Mouse (Mus musculus) heart, adult 2 months (tissue): Measurements from ENCODE around the gene Chaf1b. TPM values are rescaled to one million over a fixed set of nuclear protein-coding genes. Genes with fewer than 3 reads are reported as not detected.
A peak's percentile ranks its signal among the peaks of the same experiment; 100 is the strongest.

Source experiments
- DNase-seq, 2 experiments: peaks; one replicate each; pipeline ENCODE4 v3.0.0; 2021
- H3K27ac ChIP-seq: fragments of 200-600 bp; 2 replicates; pipeline ENCODE4 v1.8.1; 2022
- H3K27me3 ChIP-seq: fragments of 200-500 bp; 2 replicates; pipeline ENCODE4 v1.6.1; 2012; ENCODE audit warnings: mild to moderate bottlenecking, low read length, inconsistent platforms, mixed read lengths; ENCODE audit not compliant: control insufficient read depth, insufficient read depth
- H3K36me3 ChIP-seq: fragments of 200-500 bp; 2 replicates; pipeline ENCODE4 v1.6.1; 2012; ENCODE audit warnings: low read length, inconsistent platforms; ENCODE audit not compliant: control insufficient read depth, insufficient read depth
- H3K4me1 ChIP-seq: fragments of 200-500 bp; 2 replicates; pipeline ENCODE4 v1.6.1; 2011; ENCODE audit warnings: low read length; ENCODE audit not compliant: control insufficient read depth, insufficient read depth
- H3K4me3 ChIP-seq: fragments of 200-600 bp; 2 replicates; pipeline ENCODE4 v1.8.1; 2022
- H3K79me2 ChIP-seq: fragments of 200-500 bp; replicated peaks from 2 replicates; pipeline ENCODE4 v1.6.1; 2012; ENCODE audit warnings: mild to moderate bottlenecking, inconsistent platforms, low read length, moderate library complexity, mixed read lengths; ENCODE audit not compliant: control insufficient read depth, insufficient read depth
- H3K9ac ChIP-seq: fragments of 200-500 bp; 2 replicates; pipeline ENCODE4 v1.6.1; 2012; ENCODE audit warnings: low read depth, mild to moderate bottlenecking, control low read depth, inconsistent platforms, low read length, mixed read lengths
- CTCF ChIP-seq: fragments of 200-600 bp; IDR thresholded peaks from 2 replicates; pipeline ENCODE4 v1.8.1; 2022; ENCODE audit warnings: antibody characterized with exemption, mild to moderate bottlenecking, moderate library complexity
- EP300 ChIP-seq: fragments of 200-500 bp; IDR thresholded peaks from 2 replicates; pipeline ENCODE4 v1.6.1; 2011; ENCODE audit warnings: low read depth, low read length, control low read depth; ENCODE audit not compliant: insufficient read depth
- POLR2A ChIP-seq: fragments of 200-500 bp; IDR thresholded peaks from 2 replicates; pipeline ENCODE4 v1.6.1; 2011; ENCODE audit warnings: mild to moderate bottlenecking, low read depth, low read length, control low read depth; ENCODE audit not compliant: insufficient read depth
- WGBS: fragments of 180-500 bp; shearing (Covaris S2); methylation state at CpG from one replicate; pipeline ENCODE4 v1.1.7; 2018; 5-methylcytosine and 5-hydroxymethylcytosine counted together
- intact Hi-C: fragments of 180-260 bp; cut with DNase I; formaldehyde crosslinking; loops from one replicate; pipeline ENCODE4 v1.15.1; 2025
- polyA plus RNA-seq: library from polyadenylated mRNA; depleted of rRNA; stranded (reverse); fragments of >200 nt; gene quantifications from 2 replicates; pipeline ENCODE4 v1.2.3, GENCODE M21; 2012
- total RNA-seq, 2 experiments: library from RNA; stranded (reverse); gene quantifications; 2 replicates each; pipeline ENCODE4 v1.2.3; 2021

Chaf1b gene
- total and polyA plus RNA-seq, 3 experiments, result 0.55 to 1.4 (median 0.70) TPM

DNA sequence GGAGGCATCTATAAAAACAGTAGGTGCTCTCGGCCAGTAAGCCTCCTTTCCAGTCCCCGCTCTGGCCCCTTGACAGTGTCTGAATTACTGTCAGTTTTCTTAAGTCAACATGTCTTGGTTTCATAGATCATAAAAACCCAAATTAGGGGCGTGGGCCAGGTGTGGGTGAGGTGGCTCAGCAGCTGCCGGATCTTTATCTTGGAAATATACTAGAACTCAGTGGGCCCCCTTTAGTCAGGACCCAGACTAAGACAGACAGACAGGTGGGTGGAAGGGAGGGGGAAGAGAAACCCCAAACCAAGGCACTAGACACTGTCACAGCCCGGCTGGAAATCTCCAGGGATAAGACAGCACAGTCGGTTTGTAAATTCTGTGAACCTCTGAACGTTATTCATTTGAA is 40.1 kb downstream of the Chaf1b start:
- DNase-seq, result no peak
- no peaks in the 10 kb centered on the region for H3K36me3 ChIP-seq
- H3K27me3 ChIP-seq, result no peaks in the 10 kb centered on the region
- 76% methylated on average over 7 of the region's 7 CpGs for WGBS
- no peaks in the 10 kb centered on the region for H3K79me2 ChIP-seq
- H3K9ac ChIP-seq, result no peak overlapping the region
- H3K4me1 ChIP-seq, result no peaks in the 10 kb centered on the region
- TF ChIP-seq EP300, result no peak
- TF ChIP-seq CTCF, result no peak
- no peak for TF ChIP-seq POLR2A
- no peak overlapping the region for H3K4me3 ChIP-seq
- intact Hi-C loops, result no loop called here
- no peak overlapping the region for H3K27ac ChIP-seq

DNA sequence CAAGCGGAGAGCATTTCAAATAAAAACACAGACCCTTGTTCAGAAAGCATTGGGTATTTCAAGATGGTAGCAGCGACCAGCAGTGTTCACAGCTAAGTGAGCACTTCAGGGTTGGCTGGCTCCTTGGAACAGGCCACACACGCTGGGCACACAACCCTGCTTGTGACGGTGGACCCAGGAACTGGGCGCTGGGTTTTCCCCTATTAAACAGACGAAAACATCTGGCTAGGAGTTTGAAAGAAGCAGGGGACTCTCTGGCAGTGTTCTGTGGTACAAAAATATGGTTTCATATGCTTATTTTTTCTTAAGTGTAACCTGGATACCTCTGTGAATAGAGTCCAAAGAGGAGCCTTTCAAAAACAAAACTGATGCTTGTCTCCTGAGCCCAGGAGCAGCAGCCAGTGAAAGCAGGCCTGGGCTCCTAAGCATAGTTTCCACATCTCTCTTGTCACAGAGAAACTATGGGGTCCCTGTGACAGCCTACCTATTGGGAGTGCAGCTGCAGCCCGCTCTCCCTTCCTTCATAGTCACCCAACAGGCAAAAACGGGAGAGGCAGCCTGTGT is 42.1 kb downstream of the Chaf1b start:
- TF ChIP-seq CTCF (no peak), POLR2A (no peak), EP300 (no peak)
- no peaks in the 10 kb centered on the region for H3K36me3 ChIP-seq
- no peaks in the 10 kb centered on the region for H3K79me2 ChIP-seq
- no peaks in the 10 kb centered on the region for H3K4me1 ChIP-seq
- no peak overlapping the region for H3K4me3 ChIP-seq
- no peak overlapping the region for H3K9ac ChIP-seq
- no peak overlapping the region for H3K27ac ChIP-seq
- WGBS, result 79% methylated on average over 8 of the region's 8 CpGs
- DNase-seq, result no peak
- H3K27me3 ChIP-seq, result no peaks in the 10 kb centered on the region
- intact Hi-C loops, result no loop called here

DNA sequence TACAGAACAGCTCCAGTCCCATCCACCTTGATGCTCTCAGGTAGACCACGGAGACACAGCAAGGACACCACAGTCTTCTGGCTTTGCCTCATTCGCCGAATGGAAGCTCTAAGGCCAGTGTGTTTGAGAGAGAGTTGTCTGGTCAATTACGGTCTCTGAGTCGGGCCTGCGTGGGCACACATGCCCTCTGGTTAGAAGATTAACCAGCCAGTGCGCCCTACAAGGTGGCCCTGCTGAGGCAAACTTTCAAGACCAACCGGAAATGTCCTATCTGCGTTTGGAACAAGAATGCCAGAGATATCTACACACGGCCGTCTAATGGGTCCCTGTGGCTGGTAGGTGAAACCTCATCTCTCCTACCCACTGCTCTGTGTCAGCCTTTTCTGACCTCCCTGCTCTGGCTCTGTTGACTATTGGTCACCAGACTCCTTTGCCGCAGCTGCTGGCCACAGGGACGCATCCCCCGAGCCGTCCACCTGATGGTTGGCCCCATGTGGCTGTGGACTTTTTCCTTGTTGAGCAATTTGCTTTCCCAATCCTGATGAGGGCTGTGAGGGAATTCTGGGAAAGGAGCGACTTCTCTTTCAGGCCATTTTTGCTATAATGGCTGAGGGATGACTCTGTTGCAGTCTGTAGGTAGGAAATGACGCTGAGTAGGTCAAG is 45.8 kb downstream of the Chaf1b start:
- intact Hi-C loops, result no loop called here
- no peaks in the 10 kb centered on the region for H3K79me2 ChIP-seq
- WGBS, result 85% methylated on average over 17 of the region's 17 CpGs
- H3K27me3 ChIP-seq, result no peaks in the 10 kb centered on the region
- no peak overlapping the region for H3K9ac ChIP-seq
- no peak for TF ChIP-seq EP300
- no peak for TF ChIP-seq POLR2A
- TF ChIP-seq CTCF, result no peak
- H3K4me1 ChIP-seq, result no peaks in the 10 kb centered on the region
- no peak for DNase-seq
- no peak overlapping the region for H3K4me3 ChIP-seq
- no peak overlapping the region for H3K27ac ChIP-seq
- H3K36me3 ChIP-seq, result no peaks in the 10 kb centered on the region

DNA sequence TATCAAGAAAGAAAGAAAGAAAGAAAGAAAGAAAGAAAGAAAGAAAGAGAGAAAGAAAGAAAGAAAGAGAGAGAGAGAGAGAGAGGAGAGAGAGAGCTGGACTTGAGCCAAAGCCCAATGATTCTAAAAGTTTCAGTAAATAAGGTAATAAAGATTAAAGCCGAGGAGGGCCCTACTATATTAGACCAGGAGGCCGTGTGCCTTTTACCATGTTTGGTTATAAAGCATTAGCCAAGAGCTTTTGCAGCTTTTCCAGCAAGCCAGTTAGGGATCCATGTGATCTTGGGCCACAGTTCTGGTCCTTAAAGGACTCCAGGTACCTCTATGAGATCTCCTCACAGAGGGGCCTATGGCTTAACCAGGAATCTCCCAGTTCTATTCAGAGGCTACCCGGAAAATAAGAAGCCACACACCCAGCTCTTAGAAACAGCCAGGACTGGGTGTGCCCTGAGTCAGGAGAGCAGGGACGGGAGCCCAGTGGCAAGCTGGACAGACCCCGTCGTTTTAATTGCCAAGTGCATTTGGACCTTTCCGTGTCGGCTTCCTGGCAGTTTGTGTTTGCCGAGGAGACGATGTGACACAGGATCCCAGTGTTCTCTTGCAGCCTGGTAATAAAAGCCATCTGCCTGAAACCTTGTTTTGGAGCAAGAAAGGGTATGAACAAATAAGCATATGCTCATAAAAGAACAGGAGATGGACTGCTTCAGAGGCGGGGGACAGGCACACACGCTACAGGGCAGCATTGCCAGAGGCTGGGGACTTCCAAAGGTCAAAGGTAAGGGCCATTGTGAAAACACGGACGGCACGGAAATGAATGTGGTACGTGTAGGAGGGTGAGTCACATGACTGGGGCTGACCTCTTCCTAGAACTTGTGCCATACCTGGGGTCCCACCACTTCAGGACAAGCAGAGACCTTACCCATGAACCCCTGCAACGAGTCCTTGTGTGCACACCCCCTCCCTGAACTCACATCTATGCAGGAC is 48.8 kb downstream of the Chaf1b start:
- H3K36me3 ChIP-seq, result no peaks in the 10 kb centered on the region
- peak in 1 of 2 experiments; percentile 8 for DNase-seq
- WGBS, result 57% methylated on average over 17 of the region's 17 CpGs
- H3K27me3 ChIP-seq, result no peaks in the 10 kb centered on the region; the same call in 1 of the 2 replicates
- no peak overlapping the region for H3K27ac ChIP-seq
- H3K4me3 ChIP-seq, result no peak overlapping the region
- no peak for TF ChIP-seq CTCF
- no peak for TF ChIP-seq POLR2A
- TF ChIP-seq EP300, result no peak
- intact Hi-C loops, result no loop called here
- H3K79me2 ChIP-seq, result no peaks in the 10 kb centered on the region
- H3K4me1 ChIP-seq, result no peaks in the 10 kb centered on the region
- H3K9ac ChIP-seq, result no peak overlapping the region

DNA sequence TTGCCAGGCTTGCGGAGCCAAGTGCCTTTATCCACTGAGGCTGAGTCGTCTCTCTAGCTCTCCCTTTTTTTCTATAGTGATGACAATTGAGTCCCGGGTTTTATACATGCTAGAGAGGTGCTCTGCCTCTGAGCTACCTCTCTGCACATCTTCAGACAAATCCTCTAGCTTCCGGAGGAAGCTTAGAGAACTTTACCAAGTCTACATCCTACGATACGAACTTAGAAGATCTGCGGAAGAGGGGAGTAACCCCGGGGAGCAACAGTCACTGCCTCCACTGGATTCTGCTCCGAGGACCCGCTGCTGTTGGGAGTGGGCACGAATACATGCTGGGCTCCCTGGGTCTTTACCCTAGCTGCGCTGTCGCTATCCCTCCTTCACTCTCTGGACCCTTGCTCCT is 50.9 kb downstream of the Chaf1b start:
- intact Hi-C loops, result no loop called here

More for the DNA sequence above, 50.9 kb downstream of the Chaf1b start:
- no peak overlapping the region for H3K4me3 ChIP-seq
- TF ChIP-seq EP300 (no peak), POLR2A (no peak), CTCF (no peak)
- H3K27ac ChIP-seq, result no peak overlapping the region
- no peak for DNase-seq
- H3K27me3 ChIP-seq, result no peaks in the 10 kb centered on the region; the same call in 1 of the 2 replicates
- H3K9ac ChIP-seq, result no peak overlapping the region
- no peaks in the 10 kb centered on the region for H3K4me1 ChIP-seq
- H3K36me3 ChIP-seq, result no peaks in the 10 kb centered on the region
- 24% methylated on average over 13 of the region's 13 CpGs for WGBS
- no peaks in the 10 kb centered on the region for H3K79me2 ChIP-seq
